Mouse (Mus musculus) E14TG2a.4 (cell line): ENCODE data around the gene Ngfr.

ENCODE experiments used
- H3K27me3 ChIP-seq: 2 replicates; pipeline ENCODE4 v1.6.1; 2014; ENCODE audit warnings: low read length, control low read depth; ENCODE audit not compliant: insufficient read depth
- H3K36me3 ChIP-seq: 2 replicates; pipeline ENCODE4 v1.6.1; 2014; ENCODE audit warnings: low read length, control low read depth; ENCODE audit not compliant: insufficient read depth
- H3K4me1 ChIP-seq: replicated peaks from 2 replicates; pipeline ENCODE4 v1.6.1; 2014; ENCODE audit warnings: low read depth, low read length, control low read depth
- H3K4me3 ChIP-seq: replicated peaks from 2 replicates; pipeline ENCODE4 v1.5.1; 2014; ENCODE audit warnings: mild to moderate bottlenecking, low read length
- H3K9me3 ChIP-seq: 2 replicates; pipeline ENCODE4 v1.6.1; 2014; ENCODE audit warnings: low read length, control low read depth
- CTCF ChIP-seq: conservative IDR thresholded peaks from 2 replicates; pipeline ENCODE4 v1.5.1; 2014; ENCODE audit warnings: low read length
- NANOG ChIP-seq: IDR thresholded peaks from 2 replicates; pipeline ENCODE4 v1.6.1; 2014; ENCODE audit warnings: borderline replicate concordance, low read length, mixed read lengths
- POU5F1 ChIP-seq: IDR thresholded peaks from 2 replicates; pipeline ENCODE4 v1.6.1; 2014; ENCODE audit warnings: low read length, borderline replicate concordance

Gene Ngfr

GRCm38 (mm10) chr11:95598214-95599062, 10.9 kb upstream of the Ngfr start:
- H3K4me1 ChIP-seq, result peaks cover 76% of the 10 kb centered on the region
- peaks cover 8% of the 10 kb centered on the region for H3K9me3 ChIP-seq
- peak overlapping the region; percentile 13; the same call in 1 of the 2 replicates for H3K4me3 ChIP-seq
- TF ChIP-seq POU5F1, result no peak
- TF ChIP-seq CTCF, result no peak
- no peak; the same call in 1 of the 2 replicates for TF ChIP-seq NANOG
- peaks cover 68% of the 10 kb centered on the region for H3K27me3 ChIP-seq
- no peaks in the 10 kb centered on the region for H3K36me3 ChIP-seq

- Histone ChIP-seq H3K4me1 (peaks cover 83% of the 10 kb centered on the region), H3K9me3 (peaks cover 8% of the 10 kb centered on the region), H3K27me3 (peaks cover 75% of the 10 kb centered on the region), H3K4me3 (peak overlapping the region; percentile 13; the same call in 1 of the 2 replicates), H3K36me3 (no peaks in the 10 kb centered on the region)
- no peak for TF ChIP-seq CTCF
- no peak for TF ChIP-seq POU5F1
- no peak for TF ChIP-seq NANOG
Observed at GRCm38 (mm10) chr11:95597741-95598140, 10.2 kb upstream of the Ngfr start.

- Histone ChIP-seq H3K27me3 (peaks cover 84% of the 10 kb centered on the region), H3K9me3 (no peaks in the 10 kb centered on the region), H3K4me1 (peaks cover 91% of the 10 kb centered on the region), H3K4me3 (no peak overlapping the region), H3K36me3 (no peaks in the 10 kb centered on the region)
- TF ChIP-seq NANOG (no peak), POU5F1 (no peak), CTCF (no peak)
Observed at GRCm38 (mm10) chr11:95596704-95597103, 9.2 kb upstream of the Ngfr start.

GRCm38 (mm10) chr11:95596150-95596515, 8.6 kb upstream of the Ngfr start:
- peaks cover 89% of the 10 kb centered on the region for H3K27me3 ChIP-seq
- no peaks in the 10 kb centered on the region for H3K36me3 ChIP-seq
- H3K4me1 ChIP-seq, result peaks cover 90% of the 10 kb centered on the region
- no peaks in the 10 kb centered on the region for H3K9me3 ChIP-seq
- no peak for TF ChIP-seq CTCF
- TF ChIP-seq POU5F1, result no peak
- no peak for TF ChIP-seq NANOG
- H3K4me3 ChIP-seq, result no peak overlapping the region; the same call in 1 of the 2 replicates

- Histone ChIP-seq H3K4me1 (peaks cover 89% of the 10 kb centered on the region), H3K4me3 (peak overlapping the region; percentile 8; the same call in 1 of the 2 replicates), H3K36me3 (no peaks in the 10 kb centered on the region), H3K27me3 (peaks cover 93% of the 10 kb centered on the region), H3K9me3 (no peaks in the 10 kb centered on the region)
- TF ChIP-seq NANOG, result no peak
Observed at GRCm38 (mm10) chr11:95595438-95596149, 8.1 kb upstream of the Ngfr start.

GRCm38 (mm10) chr11:95594686-95595212, 7.2 kb upstream of the Ngfr start:
- peaks cover 91% of the 10 kb centered on the region for H3K27me3 ChIP-seq
- no peaks in the 10 kb centered on the region for H3K36me3 ChIP-seq
- H3K9me3 ChIP-seq, result no peaks in the 10 kb centered on the region
- peaks cover 83% of the 10 kb centered on the region for H3K4me1 ChIP-seq
- TF ChIP-seq POU5F1 (no peak), NANOG (no peak), CTCF (no peak)
- 0 out of 2 replicates have a peak overlapping the region, but pooled peaks have one; percentile 8 for H3K4me3 ChIP-seq

- H3K9me3 ChIP-seq, result no peaks in the 10 kb centered on the region
Observed at GRCm38 (mm10) chr11:95593501-95593900, 6.0 kb upstream of the Ngfr start.

GRCm38 (mm10) chr11:95592691-95593090, 5.2 kb upstream of the Ngfr start:
- no peaks in the 10 kb centered on the region for H3K9me3 ChIP-seq

More at GRCm38 (mm10) chr11:95593501-95593900, 6.0 kb upstream of the Ngfr start:
- Histone ChIP-seq H3K4me1 (peaks cover 83% of the 10 kb centered on the region), H3K27me3 (peaks cover 86% of the 10 kb centered on the region), H3K4me3 (no peak overlapping the region), H3K36me3 (no peaks in the 10 kb centered on the region)
- no peak for TF ChIP-seq NANOG
- no peak for TF ChIP-seq CTCF
- no peak for TF ChIP-seq POU5F1

More at GRCm38 (mm10) chr11:95592691-95593090, 5.2 kb upstream of the Ngfr start:
- TF ChIP-seq POU5F1 (no peak), NANOG (no peak), CTCF (no peak)
- H3K4me3 ChIP-seq, result no peak overlapping the region
- H3K36me3 ChIP-seq, result no peaks in the 10 kb centered on the region
- H3K4me1 ChIP-seq, result peaks cover 83% of the 10 kb centered on the region
- H3K27me3 ChIP-seq, result peaks cover 78% of the 10 kb centered on the region
